Mouse (Mus musculus): ENCODE results near the gene Jakmip3.

The Jakmip3 gene

GRCm38 (mm10) chr7:139027136-139027535 is 86.6 kb downstream of the Jakmip3 start:
- in situ Hi-C loops (cut with MboI, MseI): loop anchor here (5.0 to 10.0 kb wide), 2 partner anchors 40 to 382 kb away; no protein-coding TSS in a partner anchor

DNA sequence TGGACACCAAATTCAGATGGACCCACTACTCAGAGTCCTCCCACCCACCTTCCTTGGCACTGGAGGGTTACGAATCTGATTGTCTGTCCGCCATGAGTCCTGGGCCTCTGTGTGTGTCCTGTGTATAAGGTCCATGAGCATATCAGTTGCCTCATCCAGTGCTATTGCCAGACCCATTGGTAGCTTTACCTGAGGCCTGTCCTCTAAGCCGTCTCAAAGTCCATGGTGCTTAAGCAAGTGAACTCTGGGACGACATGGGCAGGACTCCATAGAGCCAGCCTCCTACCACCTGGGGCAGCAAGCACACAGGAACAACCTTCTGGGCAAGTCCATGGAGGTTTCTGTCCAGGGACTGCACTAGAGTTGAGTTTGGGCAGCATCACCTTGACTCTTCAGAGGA is 90.7 kb downstream of the Jakmip3 start:
- in situ Hi-C loops (cut with MboI, MseI): loop anchor here (5.0 kb wide), 1 partner anchor 91 kb away; no protein-coding TSS in a partner anchor

- in situ Hi-C loops (cut with MboI, MseI): no loop called here
Observed at GRCm38 (mm10) chr7:139063406-139063805, 122.9 kb downstream of the Jakmip3 start.

- in situ Hi-C loops (cut with MboI, MseI): loop anchor here (5.0 kb wide), 1 partner anchor 41 kb away; no protein-coding TSS in a partner anchor
Observed at GRCm38 (mm10) chr7:139068182-139068623, 127.7 kb downstream of the Jakmip3 start.

GRCm38 (mm10) chr7:139074189-139074588 is 133.7 kb downstream of the Jakmip3 start:
- in situ Hi-C loops (cut with MboI, MseI): no loop called here

DNA sequence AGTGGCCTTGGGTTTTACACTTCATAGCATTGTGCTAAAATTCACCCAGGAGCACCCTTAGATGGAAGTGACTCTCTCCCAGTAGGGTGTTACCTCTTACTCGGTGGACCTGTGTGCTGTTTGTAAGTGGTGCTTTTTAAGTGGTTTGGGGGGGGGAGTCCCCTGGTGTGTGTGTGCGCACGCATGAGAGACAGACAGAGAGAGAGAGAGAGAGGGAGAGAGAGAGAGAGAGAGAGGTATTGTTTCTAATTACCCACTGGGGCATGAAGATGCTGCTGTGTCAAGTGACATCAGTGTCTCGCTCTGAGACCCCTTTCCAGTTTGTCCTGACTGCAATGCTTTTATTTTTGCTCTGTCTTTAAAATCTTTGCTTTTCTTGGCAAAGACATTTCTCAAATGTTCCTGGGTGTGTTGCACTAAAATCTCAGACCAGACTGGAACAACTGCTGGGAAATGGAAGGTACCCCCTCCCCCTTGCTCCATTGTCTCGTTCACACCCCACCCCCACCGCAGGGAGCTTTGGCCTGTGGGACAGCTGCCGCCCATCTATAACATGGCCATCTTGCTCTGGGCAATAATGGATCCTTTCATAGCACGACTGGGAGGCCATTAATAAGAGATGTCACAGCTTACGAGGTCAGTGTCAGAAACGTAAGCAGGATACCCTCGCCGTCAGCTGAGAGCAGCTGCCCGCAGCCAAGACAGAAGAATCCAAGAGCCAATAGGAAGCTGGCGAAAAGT is 134.7 kb downstream of the Jakmip3 start:
- in situ Hi-C loops (cut with MboI, MseI): no loop called here

DNA sequence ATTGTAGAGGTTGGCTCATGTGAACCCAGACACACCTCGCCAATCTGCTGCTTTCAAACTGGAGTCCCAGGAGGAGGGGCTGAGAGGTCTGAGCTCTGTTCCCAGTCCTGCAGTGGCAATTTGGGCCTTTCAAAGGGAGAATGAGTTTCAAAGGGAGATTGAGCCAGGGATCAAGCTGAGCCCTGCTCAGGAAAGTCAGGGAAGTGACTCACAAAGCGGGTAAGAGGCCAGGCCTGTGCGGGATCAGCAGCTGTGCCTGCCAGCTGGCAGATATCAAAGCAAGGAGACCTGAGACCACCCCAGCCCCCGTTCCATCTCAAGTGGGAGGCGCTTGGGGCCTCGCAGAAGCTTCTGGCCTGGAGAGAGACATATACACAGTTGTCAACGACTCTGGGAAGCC is 136.8 kb downstream of the Jakmip3 start:
- in situ Hi-C loops (cut with MboI, MseI): no loop called here

DNA sequence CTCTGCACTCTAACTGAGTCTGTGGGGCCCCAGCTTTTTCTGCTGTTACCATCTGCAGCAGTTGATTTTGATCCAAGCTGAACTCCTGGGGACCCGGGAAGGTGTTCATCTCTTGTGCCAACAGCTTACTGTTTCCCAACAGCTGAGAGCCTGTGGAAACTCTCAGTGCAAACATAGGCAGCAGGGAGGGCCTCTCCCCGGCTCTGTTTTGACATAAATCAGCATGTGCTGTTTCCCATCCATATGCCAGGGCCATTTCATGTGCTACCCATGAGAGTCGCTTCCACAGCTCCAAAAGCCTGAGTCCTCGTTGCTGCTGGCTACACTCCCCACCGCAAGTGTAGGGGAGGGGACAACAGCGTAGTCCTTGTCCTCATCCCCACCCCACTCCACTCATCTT is 137.7 kb downstream of the Jakmip3 start:
- in situ Hi-C loops (cut with MboI, MseI): no loop called here

- in situ Hi-C loops (cut with MboI, MseI): no loop called here
Observed at GRCm38 (mm10) chr7:139079141-139079540, 138.6 kb downstream of the Jakmip3 start.

GRCm38 (mm10) chr7:139080714-139081113 is 140.2 kb downstream of the Jakmip3 start:
- in situ Hi-C loops (cut with MboI, MseI): no loop called here

GRCm38 (mm10) chr7:139081158-139081557 is 140.6 kb downstream of the Jakmip3 start:
- in situ Hi-C loops (cut with MboI, MseI): no loop called here

DNA sequence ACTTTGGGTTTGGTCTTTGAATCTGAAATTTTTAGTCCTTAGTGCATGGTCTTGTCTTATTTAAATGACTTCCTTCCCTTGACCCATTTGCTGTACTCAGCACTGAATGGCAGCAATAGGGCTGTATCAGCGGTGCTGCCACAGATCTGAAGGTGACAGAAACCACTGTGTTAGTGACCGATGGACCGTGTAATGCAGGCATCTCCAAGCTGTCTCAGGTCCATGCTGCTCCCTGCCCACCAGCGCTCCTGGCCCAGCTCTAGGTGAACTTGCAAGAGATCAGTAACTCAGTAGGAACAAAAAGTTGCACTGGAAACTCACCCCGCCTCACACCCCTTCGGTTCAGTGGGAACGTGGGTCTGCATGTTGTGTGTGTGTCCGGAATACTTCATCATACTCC is 141.8 kb downstream of the Jakmip3 start:
- in situ Hi-C loops (cut with MboI, MseI): no loop called here

GRCm38 (mm10) chr7:139084316-139084715 is 143.8 kb downstream of the Jakmip3 start:
- in situ Hi-C loops (cut with MboI, MseI): no loop called here

DNA sequence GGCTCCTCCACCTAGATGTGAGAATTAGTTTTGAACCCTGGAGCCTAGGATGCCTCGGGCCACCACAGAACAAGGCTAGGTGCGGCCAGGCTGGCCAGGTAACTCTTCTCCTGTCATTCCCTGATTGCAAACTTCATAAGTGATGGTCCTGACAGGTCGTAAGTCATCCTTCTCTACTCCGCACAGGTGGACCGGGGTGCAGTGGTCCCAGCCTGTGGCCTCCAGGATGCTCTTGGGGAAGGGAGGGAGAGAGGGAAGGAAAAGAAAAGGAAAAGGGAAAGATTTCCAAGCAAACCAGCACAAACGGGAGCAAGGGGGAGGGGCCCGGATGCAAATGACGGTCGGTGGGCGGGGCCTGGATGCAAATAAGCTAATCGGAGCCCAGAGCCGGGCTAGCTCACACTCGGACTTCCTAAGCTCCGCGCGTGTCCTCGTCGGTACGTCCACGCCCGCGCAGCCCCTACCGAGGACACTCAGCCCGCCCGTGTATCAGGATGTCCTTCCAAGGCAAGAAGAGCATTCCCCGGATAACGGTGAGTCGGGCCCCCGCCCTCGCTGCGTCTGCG is 145.2 kb downstream of the Jakmip3 start, which contains the start of gene Dpysl4:
Dpysl4 (plus strand) TSS at position 373 of the 566 bp plus-strand sequence.
- in situ Hi-C loops (cut with MboI, MseI): no loop called here

GRCm38 (mm10) chr7:139086195-139087158 is 145.9 kb downstream of the Jakmip3 start:
- in situ Hi-C loops (cut with MboI, MseI): no loop called here

DNA sequence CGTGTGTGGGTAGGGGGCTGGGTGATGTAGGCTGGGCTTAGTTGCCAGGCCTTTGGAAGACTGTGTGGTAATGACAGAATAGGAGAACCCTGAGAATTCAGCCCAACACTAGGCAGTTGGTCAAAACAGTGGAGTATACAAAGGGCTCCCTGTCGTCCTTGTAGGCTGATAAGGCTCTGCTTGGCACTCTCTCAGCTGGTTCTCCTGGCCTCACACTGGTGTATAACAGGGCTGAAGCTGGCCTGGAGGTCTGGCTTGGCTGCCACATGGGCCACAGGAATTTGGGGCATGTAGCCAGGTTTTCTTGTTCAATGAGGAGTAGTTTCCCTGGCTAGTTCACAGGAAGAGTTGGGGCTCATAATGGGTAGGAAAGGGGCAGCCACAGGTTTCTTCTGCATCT is 147.3 kb downstream of the Jakmip3 start:
- in situ Hi-C loops (cut with MboI, MseI): no loop called here

DNA sequence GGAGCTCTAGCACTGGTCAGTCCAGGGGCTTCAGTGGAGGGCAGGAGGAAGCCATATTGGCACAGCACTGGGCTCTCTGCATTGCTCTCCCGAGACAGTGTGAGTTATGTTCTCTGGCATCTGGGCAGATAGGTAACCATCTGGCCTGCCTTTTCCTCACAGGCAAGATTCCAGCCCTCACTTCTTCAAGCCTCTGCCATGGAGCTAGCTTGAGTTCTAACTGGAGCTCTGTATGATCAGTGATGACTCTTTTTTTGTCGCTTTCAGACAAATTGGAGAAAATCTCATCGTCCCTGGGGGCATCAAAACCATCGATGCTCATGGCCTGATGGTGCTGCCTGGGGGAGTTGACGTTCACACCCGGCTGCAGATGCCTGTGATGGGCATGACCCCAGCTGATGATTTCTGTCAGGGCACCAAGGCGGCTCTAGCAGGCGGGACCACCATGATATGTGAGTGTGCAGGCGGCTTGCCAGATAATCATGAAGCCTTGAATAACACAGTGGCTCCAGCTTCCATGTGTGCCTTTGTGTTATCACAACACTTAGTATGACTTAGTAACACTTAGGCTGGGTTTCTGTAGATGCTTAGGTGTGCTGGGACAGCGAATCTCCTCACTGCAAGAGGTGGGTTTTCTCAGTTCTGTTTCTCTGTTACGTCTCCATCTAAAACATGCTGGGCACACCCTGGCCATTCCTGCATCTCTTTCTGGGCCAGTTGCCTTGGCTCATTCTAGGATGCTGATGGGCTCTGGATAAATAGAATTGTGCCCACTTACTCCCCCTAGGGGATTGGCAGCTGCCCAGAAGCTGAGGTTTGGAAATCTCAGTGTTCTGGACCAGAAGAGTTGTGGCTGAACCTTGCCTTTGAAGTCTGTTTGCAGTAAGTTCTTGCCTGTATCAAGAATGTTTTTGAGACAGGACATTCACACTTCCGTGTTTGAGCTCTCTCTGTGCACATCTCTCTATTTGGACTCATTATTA is 149.7 kb downstream of the Jakmip3 start:
- in situ Hi-C loops (cut with MboI, MseI): no loop called here

DNA sequence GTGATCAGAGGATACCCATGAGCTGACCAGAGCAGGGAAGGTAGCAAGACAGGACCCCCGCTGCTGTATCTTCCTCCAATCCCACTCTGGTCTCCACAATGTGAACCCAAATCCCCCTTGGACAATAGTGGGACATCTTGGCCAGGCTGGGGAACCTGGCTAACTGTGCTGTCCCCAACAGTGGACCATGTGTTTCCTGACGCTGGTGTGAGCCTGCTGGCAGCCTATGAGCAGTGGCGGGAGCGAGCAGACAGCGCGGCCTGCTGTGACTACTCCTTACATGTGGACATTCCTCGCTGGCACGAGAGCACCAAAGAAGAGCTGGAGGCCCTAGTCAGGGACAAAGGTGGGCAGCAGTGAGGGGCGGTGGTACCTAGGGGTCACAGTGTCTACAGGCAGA is 151.2 kb downstream of the Jakmip3 start:
- in situ Hi-C loops (cut with MboI, MseI): no loop called here

DNA sequence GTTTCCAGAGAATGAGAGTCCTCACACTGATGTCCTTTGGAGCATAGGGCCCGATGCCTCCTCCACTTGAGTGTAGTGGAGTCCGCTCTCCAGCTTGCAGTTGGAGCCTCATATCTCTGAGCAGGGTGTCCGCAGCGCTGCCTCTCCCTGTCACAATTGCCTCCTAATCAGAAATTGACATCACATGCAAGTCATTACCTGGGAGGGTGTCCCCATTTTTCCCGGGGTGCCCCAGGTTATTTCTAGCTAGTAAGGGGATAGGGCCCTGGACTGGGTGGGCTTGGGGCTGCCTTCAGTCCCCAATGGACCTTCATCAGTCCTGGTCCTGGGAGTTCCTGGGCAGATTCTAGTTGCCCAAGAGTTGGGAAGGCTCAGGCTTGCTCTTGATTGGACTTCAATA is 152.1 kb downstream of the Jakmip3 start:
- in situ Hi-C loops (cut with MboI, MseI): no loop called here

GRCm38 (mm10) chr7:139093124-139093523 is 152.6 kb downstream of the Jakmip3 start:
- in situ Hi-C loops (cut with MboI, MseI): no loop called here

DNA sequence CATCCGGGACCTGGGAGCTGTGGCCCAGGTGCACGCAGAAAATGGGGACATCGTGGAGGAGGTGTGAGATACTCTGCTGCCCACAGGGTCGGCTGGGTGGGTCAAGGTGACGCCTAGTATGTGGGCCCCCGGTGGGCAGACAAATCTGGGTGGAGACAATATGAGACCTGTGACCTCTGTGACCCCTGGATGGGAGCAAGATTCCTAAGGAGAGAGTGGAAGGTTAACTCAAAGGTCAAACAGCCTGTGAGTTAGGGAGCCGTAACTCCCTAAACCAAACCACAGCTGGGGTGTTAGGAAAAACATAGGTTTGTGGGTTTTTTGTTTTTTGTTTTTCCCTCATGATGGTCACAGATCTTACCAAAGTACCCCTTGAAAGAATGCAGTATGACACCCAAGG is 153.3 kb downstream of the Jakmip3 start:
- in situ Hi-C loops (cut with MboI, MseI): no loop called here

Measured in regulatory T cell (primary cell).